Mouse (Mus musculus) ovary, postnatal 10 days (tissue): Measurements from ENCODE around the gene Fto.

Experiments
- DNase-seq: peaks from one replicate; pipeline ENCODE4 v3.0.0; 2022; ENCODE audit warnings: low spot score

Gene Fto

DNA sequence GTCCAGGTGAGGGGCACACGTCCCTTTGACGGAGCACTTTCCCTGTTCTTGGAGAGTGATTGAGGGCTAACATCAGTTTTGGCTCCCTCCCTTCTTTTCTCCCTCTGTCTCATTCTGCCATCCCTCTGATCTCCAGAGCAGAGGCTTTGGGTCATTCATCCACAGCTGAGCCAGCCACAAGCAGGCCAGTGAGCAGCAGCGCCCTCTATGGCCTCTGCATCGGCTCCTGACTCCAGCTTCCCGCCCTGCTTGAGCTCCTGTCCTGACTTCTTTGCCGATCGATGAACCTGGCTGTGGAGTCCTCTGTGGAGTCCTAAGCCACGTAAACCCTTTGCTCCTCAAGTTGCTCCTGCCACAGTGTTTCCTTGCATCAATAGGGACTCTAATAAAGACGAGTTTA lies 10.9 kb downstream of the Fto start:
- no peak for DNase-seq

GRCm38 (mm10) chr8:91324916-91325315 lies 11.6 kb downstream of the Fto start:
- DNase-seq, result no peak

- DNase-seq, result no peak
Observed at GRCm38 (mm10) chr8:91326018-91326417, 12.7 kb downstream of the Fto start.

- no peak for DNase-seq
Observed at GRCm38 (mm10) chr8:91326946-91327345, 13.6 kb downstream of the Fto start.

DNA sequence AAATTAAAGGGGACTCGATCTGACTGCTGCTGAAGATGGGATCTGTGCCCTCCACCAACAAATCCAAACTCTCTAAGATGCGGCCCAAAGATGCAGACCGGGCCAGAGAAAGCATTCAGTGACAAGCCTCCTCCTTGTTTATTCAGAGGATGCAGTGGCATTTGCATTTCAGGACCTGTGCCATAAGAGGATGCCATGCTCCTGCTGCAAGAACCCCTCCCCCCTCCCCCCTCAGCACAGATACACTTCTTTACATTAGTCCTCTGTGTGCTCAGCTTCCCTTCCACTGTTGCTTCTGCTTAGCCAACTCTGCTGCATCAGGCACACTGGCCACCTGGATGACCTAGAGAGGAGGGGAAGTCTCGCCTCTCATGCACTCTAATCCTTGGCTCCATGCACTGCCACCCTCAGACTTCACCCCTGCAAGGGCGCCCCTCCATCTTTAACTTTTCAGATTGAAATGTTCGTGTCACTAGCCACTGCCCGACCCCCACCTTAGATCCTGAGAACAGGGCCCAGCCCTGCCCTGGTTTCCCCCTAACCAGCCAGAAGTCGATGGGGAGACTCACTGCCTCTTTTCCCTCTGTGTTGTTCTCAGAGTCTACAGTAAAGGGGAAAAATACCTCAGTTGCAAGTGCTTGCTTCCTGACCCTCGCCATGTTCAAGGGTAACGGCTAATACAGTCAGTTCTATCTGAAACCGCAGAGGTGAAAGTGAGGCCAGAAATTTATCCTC lies 14.3 kb downstream of the Fto start:
- DNase-seq, result no peak

- no peak for DNase-seq
Observed at GRCm38 (mm10) chr8:91329056-91329455, 15.7 kb downstream of the Fto start.

GRCm38 (mm10) chr8:91329461-91329850 lies 16.1 kb downstream of the Fto start:
- DNase-seq, result no peak

GRCm38 (mm10) chr8:91338389-91339154 lies 25.2 kb downstream of the Fto start:
- DNase-seq, result no peak

DNA sequence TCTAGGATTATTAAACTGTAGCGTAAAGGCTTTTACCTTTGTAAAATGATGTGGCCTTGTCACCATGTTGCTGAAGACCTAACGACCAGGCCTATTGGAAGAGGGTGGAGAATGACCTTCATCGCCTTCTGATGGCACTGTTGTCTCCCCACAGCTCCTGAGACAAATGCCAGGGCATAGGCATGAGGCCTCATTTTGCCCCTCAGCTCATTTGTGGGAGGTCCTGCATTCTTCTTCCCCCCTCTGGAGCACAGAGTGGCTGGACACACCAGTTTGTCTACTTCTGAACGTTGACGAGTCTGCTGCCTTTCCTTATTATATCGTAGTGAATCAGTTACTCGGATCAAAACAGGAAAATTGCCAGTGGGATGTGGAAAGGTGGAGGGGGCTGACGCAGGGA lies 26.3 kb downstream of the Fto start:
- no peak for DNase-seq

GRCm38 (mm10) chr8:91340746-91341145 lies 27.4 kb downstream of the Fto start:
- no peak for DNase-seq

DNA sequence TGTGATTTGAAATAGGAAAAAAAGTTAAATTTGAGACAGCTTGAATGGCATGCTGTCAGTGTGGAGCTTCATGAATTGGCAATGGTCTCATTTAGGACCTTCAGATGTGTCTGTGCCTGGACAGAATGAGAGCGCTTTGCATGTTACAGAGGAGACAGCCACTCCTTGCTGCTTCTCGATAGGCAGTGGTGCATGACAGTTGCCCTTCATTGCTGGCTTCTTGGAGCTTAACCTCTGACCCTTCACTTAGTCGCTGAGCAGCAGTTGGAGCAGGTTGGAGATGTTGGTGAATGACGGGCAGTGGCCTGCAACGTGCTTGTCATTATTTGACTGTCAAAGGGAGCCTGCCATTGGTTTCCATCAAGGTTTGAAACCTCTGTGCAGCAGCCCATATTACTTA lies 28.9 kb downstream of the Fto start:
- DNase-seq, result no peak

- no peak for DNase-seq
Observed at GRCm38 (mm10) chr8:91342798-91343197, 29.5 kb downstream of the Fto start.

DNA sequence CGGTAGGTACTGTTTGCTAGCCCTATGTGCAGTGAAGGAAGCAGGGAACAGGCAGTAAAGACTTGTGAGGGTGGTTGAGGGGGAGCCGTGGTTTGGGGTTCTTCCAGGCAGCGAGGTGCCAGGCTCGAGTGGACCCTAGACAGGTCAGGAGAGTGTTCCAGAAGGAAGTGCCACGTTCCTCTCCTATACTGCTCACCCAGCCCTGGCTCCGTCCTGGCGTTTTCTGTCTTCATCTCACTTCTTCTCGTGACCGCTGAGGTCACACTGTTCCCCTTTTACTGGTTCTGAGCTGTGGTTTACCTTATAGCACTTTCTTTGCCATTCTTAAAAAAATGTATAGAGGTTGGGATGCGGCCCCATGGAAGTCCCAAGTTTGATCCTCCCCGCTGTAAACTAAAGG lies 31.3 kb downstream of the Fto start:
- no peak for DNase-seq

GRCm38 (mm10) chr8:91347146-91347545 lies 33.8 kb downstream of the Fto start:
- no peak for DNase-seq

DNA sequence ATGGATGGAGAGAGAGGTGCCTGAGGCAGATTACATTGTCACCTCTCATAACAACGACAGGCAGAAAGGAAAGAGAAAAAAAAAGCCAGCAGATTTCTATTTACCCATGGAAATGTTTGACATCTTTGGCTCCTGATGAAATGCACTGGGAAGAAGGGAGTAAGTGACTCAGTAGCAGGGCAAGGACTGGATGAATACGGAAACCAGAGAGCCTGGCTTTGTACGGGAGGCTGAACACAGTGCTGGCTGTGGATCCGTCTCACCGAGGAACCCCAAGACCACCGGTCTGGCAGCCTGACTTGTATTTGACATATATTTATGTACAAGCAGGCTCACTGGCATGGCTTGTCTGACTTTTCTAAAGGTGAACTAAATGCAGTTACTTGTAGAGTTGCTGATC lies 34.3 kb downstream of the Fto start:
- no peak for DNase-seq

- no peak for DNase-seq
Observed at GRCm38 (mm10) chr8:91349816-91350215, 36.5 kb downstream of the Fto start.

DNA sequence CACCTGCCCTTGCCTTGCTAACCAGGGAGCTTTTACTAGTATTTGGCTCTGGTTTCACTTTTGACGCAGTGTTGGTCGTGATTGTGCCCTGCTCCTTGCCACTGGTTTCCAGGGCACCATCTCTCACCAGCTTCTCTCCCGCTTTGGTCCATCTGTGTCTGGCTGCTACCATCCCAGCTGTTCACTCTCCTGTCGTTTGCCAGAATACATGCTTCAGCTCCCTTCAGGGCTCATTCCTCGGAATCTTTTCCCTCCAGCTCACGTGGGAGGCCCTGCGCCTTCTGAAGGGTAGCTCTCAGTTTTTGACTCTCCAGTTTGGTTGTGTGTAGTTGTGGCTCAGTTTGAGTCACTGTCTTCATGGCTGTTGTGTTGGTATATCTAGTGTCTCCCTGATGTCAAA lies 37.3 kb downstream of the Fto start:
- no peak for DNase-seq

GRCm38 (mm10) chr8:91352598-91352997 lies 39.3 kb downstream of the Fto start:
- DNase-seq, result no peak

GRCm38 (mm10) chr8:91353062-91353461 lies 39.7 kb downstream of the Fto start:
- DNase-seq, result no peak

DNA sequence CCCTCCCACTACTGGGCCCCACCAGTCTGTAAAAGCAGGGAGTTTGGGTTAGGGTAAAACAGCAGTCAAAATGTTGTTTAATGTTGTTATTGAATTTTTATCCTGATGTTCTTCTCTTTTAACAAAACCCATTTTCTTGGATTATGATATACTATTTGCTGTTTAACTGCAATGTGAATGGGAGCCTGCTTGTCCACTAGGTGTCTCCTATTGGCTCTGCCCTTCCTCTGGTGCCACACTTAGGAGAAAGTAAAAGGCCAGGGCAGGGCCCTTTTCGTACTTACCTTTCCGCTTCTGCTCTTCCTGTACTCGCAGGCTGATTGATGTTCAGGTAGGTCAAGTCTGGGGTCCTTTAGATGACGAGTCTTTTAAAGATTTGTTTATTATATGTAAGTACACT lies 40.6 kb downstream of the Fto start:
- no peak for DNase-seq

- DNase-seq, result no peak
Observed at GRCm38 (mm10) chr8:91355301-91355905, 42.1 kb downstream of the Fto start.

- DNase-seq, result no peak
Observed at GRCm38 (mm10) chr8:91355956-91356699, 42.8 kb downstream of the Fto start.
